Mouse (Mus musculus) kidney, embryonic 16.5 days (tissue): ENCODE data around the gene Sec31a. TPM values are rescaled to one million over a fixed set of nuclear protein-coding genes. Genes with fewer than 3 reads are reported as not detected.

Experiments used
- ATAC-seq: fragments of 200-750 bp; cut with Nextera tagmentation; 2 replicates; pipeline ENCODE4 v1.8.0; 2017; ENCODE audit warnings: moderate TSS enrichment; ENCODE audit not compliant: low FRiP score, low TSS enrichment
- H3K27ac ChIP-seq: fragments of 300-500 bp; sonication (generic); 2 replicates; pipeline ENCODE4 v1.5.1; 2014; ENCODE audit warnings: low read length
- H3K27me3 ChIP-seq: fragments of 300-500 bp; sonication (generic); 2 replicates; pipeline ENCODE4 v1.6.1; 2014; ENCODE audit warnings: low read length, control low read depth, mixed read lengths; ENCODE audit not compliant: insufficient read depth
- H3K36me3 ChIP-seq: fragments of 300-500 bp; sonication (generic); 2 replicates; pipeline ENCODE4 v1.6.1; 2014; ENCODE audit warnings: low read length, control low read depth, mixed read lengths; ENCODE audit not compliant: insufficient read depth
- H3K4me1 ChIP-seq: fragments of 300-500 bp; sonication (generic); 2 replicates; pipeline ENCODE4 v1.6.1; 2014; ENCODE audit warnings: low read length, control low read depth, mixed read lengths; ENCODE audit not compliant: insufficient read depth
- H3K4me2 ChIP-seq: fragments of 300-500 bp; sonication (generic); replicated peaks from 2 replicates; pipeline ENCODE4 v1.6.1; 2014; ENCODE audit warnings: low read depth, low read length
- H3K4me3 ChIP-seq: fragments of 300-500 bp; sonication (generic); 2 replicates; pipeline ENCODE4 v1.5.1; 2014; ENCODE audit warnings: mild to moderate bottlenecking, low read length
- H3K9ac ChIP-seq: fragments of 300-500 bp; sonication (generic); replicated peaks from 2 replicates; pipeline ENCODE4 v1.6.1; 2014; ENCODE audit warnings: low read length
- H3K9me3 ChIP-seq: fragments of 300-500 bp; sonication (generic); 2 replicates; pipeline ENCODE4 v1.6.1; 2016; ENCODE audit warnings: low read length, control low read depth
- WGBS: fragments of 180-500 bp; shearing (Covaris S2); extraction: QIAGEN DNeasy Blood & Tissue Kit; methylation state at CpG from one replicate; pipeline ENCODE4 v1.1.7; 2014; 5-methylcytosine and 5-hydroxymethylcytosine counted together
- polyA plus RNA-seq: library from polyadenylated mRNA; unstranded; fragments of >200 nt; fragmentation: Nextera tagmentation; extraction: Ambion mirVana; gene quantifications from 2 replicates; pipeline ENCODE4 v1.2.1, GENCODE M21; 2015

Sec31a gene
- polyA plus RNA-seq, 1 experiment from 2014 or later: 174 TPM

GRCm38 (mm10) chr5:100378981-100379380 lies 37.1 kb downstream of the Sec31a start:
- Histone ChIP-seq H3K9ac (no peak overlapping the region), H3K4me2 (no peak overlapping the region)

GRCm38 (mm10) chr5:100378211-100378610 lies 37.8 kb downstream of the Sec31a start:
- no peak for ATAC-seq
- Histone ChIP-seq H3K4me1 (no peaks in the 10 kb centered on the region), H3K36me3 (peaks cover 80% of the 10 kb centered on the region), H3K4me3 (no peak overlapping the region), H3K9ac (no peak overlapping the region), H3K9me3 (no peaks in the 10 kb centered on the region), H3K27me3 (no peaks in the 10 kb centered on the region), H3K27ac (no peak overlapping the region), H3K4me2 (no peak overlapping the region)
- 96% methylated on average over 5 of the region's 5 CpGs for WGBS

More at GRCm38 (mm10) chr5:100378981-100379380, 37.1 kb downstream of the Sec31a start:
- Histone ChIP-seq H3K27me3 (no peaks in the 10 kb centered on the region), H3K4me3 (no peak overlapping the region), H3K4me1 (no peaks in the 10 kb centered on the region), H3K27ac (no peak overlapping the region), H3K36me3 (peaks cover 81% of the 10 kb centered on the region), H3K9me3 (no peaks in the 10 kb centered on the region)
- no peak for ATAC-seq
- 86% methylated on average over 2 of the region's 2 CpGs for WGBS

GRCm38 (mm10) chr5:100377376-100377775 lies 38.7 kb downstream of the Sec31a start:
- ATAC-seq: no peak
- Histone ChIP-seq H3K27ac (no peak overlapping the region), H3K9me3 (no peaks in the 10 kb centered on the region), H3K9ac (no peak overlapping the region), H3K27me3 (no peaks in the 10 kb centered on the region), H3K36me3 (peaks cover 81% of the 10 kb centered on the region), H3K4me3 (no peak overlapping the region), H3K4me1 (no peaks in the 10 kb centered on the region), H3K4me2 (no peak overlapping the region)
- 81% methylated on average over 2 of the region's 2 CpGs for WGBS

DNA sequence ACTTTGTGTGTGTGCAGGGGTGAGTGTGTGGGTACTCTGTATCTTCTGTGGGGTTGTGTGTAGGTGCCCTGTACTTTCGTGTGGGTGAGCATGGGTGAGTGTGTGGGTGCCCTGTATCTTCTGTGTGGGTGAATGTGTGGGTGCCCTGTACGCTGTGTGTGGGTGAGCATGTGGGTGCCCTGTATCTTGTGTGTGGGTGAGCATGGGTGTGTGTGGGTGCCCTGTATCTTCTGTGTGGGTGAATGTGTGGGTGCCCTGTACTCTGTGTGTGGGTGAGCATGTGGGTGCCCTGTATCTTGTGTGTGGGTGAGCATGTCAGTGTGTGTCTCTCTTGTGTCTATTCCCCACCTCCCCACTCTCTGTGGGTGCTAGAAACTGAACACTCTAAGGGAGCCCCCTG lies 41.3 kb downstream of the Sec31a start:
- peaks cover 65% of the 10 kb centered on the region for H3K36me3 ChIP-seq
- no peak overlapping the region for H3K4me2 ChIP-seq
- H3K9ac ChIP-seq: no peak overlapping the region
- H3K4me3 ChIP-seq: no peak overlapping the region
- WGBS: 88% methylated on average over 2 of the region's 2 CpGs
- H3K4me1 ChIP-seq: no peaks in the 10 kb centered on the region
- ATAC-seq: no peak
- H3K27ac ChIP-seq: no peak overlapping the region
- no peaks in the 10 kb centered on the region for H3K27me3 ChIP-seq
- H3K9me3 ChIP-seq: no peaks in the 10 kb centered on the region

- Histone ChIP-seq H3K36me3 (peaks cover 62% of the 10 kb centered on the region), H3K4me3 (no peak overlapping the region), H3K4me1 (no peaks in the 10 kb centered on the region), H3K9me3 (no peaks in the 10 kb centered on the region), H3K9ac (no peak overlapping the region), H3K4me2 (no peak overlapping the region), H3K27me3 (no peaks in the 10 kb centered on the region), H3K27ac (no peak overlapping the region)
- ATAC-seq: peak; percentile 71; the same call in 1 of the 2 replicates
- WGBS: 52% methylated on average over 5 of the region's 5 CpGs
Measured at GRCm38 (mm10) chr5:100373952-100374351, 42.1 kb downstream of the Sec31a start.

DNA sequence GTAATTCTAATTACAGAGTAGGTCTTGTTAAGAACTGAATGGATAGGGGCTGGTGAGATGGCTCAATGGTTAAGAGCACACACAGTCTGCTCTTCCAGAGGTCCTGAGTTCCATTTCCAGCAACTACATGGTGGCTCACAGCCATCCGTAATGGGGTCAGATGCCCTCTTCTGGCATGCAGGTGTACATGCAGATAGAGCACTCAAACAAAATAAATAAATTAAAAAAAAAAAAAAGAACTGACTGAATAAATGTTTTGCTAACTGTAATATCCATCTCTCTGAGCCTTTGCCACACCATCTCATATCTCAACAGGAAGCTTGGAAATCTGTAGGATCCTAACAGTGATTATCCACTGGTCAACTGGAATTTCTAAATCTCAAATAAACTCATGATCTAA lies 45.1 kb downstream of the Sec31a start:
- ATAC-seq: no peak
- H3K36me3 ChIP-seq: peaks cover 57% of the 10 kb centered on the region
- WGBS: 55% methylated on average over 1 of the region's 1 CpGs
- H3K27ac ChIP-seq: no peak overlapping the region
- H3K27me3 ChIP-seq: no peaks in the 10 kb centered on the region
- H3K4me2 ChIP-seq: no peak overlapping the region
- no peak overlapping the region for H3K4me3 ChIP-seq
- H3K4me1 ChIP-seq: no peaks in the 10 kb centered on the region
- no peak overlapping the region for H3K9ac ChIP-seq
- no peaks in the 10 kb centered on the region for H3K9me3 ChIP-seq

DNA sequence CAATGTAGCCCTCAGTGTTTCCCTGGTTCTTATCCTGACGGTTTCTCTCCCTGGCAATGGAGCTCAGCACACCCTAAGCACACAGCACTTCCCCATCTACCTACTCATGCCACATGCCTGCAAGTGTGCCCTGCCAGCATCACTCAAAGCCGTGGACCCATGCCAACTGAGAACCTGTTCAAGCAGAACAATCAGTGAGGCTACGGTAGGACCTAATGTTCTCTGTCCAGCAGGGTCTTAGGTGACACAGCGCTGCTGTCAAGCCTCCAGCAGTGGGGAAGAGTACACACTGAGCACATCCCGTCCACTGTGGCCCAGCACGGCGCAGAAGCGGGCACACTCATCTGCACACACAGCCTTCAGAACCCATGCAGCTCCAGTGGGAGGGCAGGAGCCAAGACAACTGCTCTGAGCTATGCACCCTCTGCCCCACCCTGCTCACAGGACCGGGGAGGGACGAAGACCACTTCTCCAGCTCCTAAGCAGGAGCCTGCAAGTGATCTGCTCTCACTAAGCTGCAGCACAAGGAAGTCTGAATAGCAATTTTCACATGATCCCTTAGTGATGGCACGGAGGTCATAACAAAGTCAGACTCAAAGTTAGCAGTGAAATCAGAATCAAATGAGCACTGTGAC lies 46.1 kb downstream of the Sec31a start:
- H3K4me3 ChIP-seq: no peak overlapping the region
- no peaks in the 10 kb centered on the region for H3K27me3 ChIP-seq
- WGBS: 86% methylated on average over 11 of the region's 11 CpGs
- H3K4me2 ChIP-seq: no peak overlapping the region
- peaks cover 60% of the 10 kb centered on the region for H3K36me3 ChIP-seq
- H3K9ac ChIP-seq: no peak overlapping the region
- no peaks in the 10 kb centered on the region for H3K4me1 ChIP-seq
- peak; percentile 56 for ATAC-seq
- H3K27ac ChIP-seq: no peak overlapping the region
- no peaks in the 10 kb centered on the region for H3K9me3 ChIP-seq

- Histone ChIP-seq H3K4me1 (no peaks in the 10 kb centered on the region), H3K9ac (no peak overlapping the region), H3K27ac (no peak overlapping the region), H3K4me3 (no peak overlapping the region), H3K27me3 (no peaks in the 10 kb centered on the region), H3K9me3 (no peaks in the 10 kb centered on the region), H3K36me3 (peaks cover 59% of the 10 kb centered on the region), H3K4me2 (no peak overlapping the region)
- no peak for ATAC-seq
- 91% methylated on average over 6 of the region's 6 CpGs for WGBS
Measured at GRCm38 (mm10) chr5:100369093-100369492, 46.9 kb downstream of the Sec31a start.

DNA sequence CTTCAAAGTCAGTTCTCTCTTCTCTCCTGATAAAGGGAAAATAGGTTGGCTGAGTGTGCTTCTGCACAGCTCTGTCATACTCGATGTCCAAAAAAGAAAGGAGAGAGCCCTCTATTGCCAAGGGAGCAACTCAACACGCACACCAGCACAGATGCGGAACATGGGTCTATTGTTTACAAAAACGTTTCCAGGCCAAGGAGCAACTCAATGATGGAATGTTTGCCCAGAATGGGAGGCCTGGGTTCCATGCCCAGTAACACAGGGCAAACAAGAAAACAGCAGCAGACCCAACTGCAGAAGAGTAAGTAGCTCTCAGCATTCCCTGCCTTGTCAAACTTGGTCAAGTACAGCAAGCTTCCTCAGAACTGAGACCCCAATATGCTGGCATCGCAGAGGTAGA lies 47.5 kb downstream of the Sec31a start:
- Histone ChIP-seq H3K27ac (no peak overlapping the region), H3K27me3 (no peaks in the 10 kb centered on the region), H3K36me3 (peaks cover 62% of the 10 kb centered on the region), H3K4me3 (no peak overlapping the region), H3K9ac (no peak overlapping the region), H3K4me2 (no peak overlapping the region), H3K4me1 (no peaks in the 10 kb centered on the region), H3K9me3 (no peaks in the 10 kb centered on the region)
- 92% methylated on average over 5 of the region's 5 CpGs for WGBS
- no peak for ATAC-seq

GRCm38 (mm10) chr5:100367051-100367450 lies 49.0 kb downstream of the Sec31a start:
- Histone ChIP-seq H3K4me3 (no peak overlapping the region), H3K9ac (no peak overlapping the region), H3K4me2 (no peak overlapping the region), H3K27ac (no peak overlapping the region), H3K4me1 (no peaks in the 10 kb centered on the region), H3K36me3 (peaks cover 64% of the 10 kb centered on the region), H3K9me3 (no peaks in the 10 kb centered on the region), H3K27me3 (no peaks in the 10 kb centered on the region)
- ATAC-seq: no peak
- WGBS: 95% methylated on average over 2 of the region's 2 CpGs
